Mouse (Mus musculus) thymus, adult 2 months (tissue): Measurements from ENCODE around the gene Pus3.

ENCODE experiments used
- CTCF ChIP-seq: fragments of 200-500 bp; IDR thresholded peaks from 2 replicates; pipeline ENCODE4 v1.5.1; 2012; ENCODE audit warnings: mild to moderate bottlenecking, control low read depth, low read length, moderate library complexity, borderline replicate concordance; ENCODE audit not compliant: control insufficient read depth, poor library complexity, insufficient read depth; ENCODE audit errors: extremely low read depth
- POLR2A ChIP-seq: fragments of 200-500 bp; IDR thresholded peaks from 2 replicates; pipeline ENCODE4 v1.6.1; 2012; ENCODE audit warnings: mild to moderate bottlenecking, low read length, control low read depth, moderate library complexity; ENCODE audit not compliant: control insufficient read depth, poor library complexity, insufficient read depth; ENCODE audit errors: extremely low read depth

GRCm38 (mm10) chr9:35541024-35541423, 17.4 kb upstream of the Pus3 start:
- TF ChIP-seq CTCF (no peak), POLR2A (no peak)
